Mouse (Mus musculus) forebrain, embryonic 14.5 days (tissue): ENCODE results near the gene Cfdp1. TPM values are rescaled to one million over a fixed set of nuclear protein-coding genes. Genes with fewer than 3 reads are reported as not detected.
A peak's percentile ranks its signal among the peaks of the same experiment; 100 is the strongest.

Experiments used
- ATAC-seq: fragments of 200-750 bp; cut with Nextera tagmentation; 2 replicates; pipeline ENCODE4 v1.8.0; 2017; ENCODE audit warnings: mild to moderate bottlenecking, moderate library complexity
- DNase-seq: peaks from one replicate; pipeline ENCODE4 v3.0.0-alpha.2; 2015; ENCODE audit warnings: low spot score
- H3K27ac ChIP-seq: fragments of 300-500 bp; sonication (generic); 2 replicates; pipeline ENCODE4 v1.5.1; 2014; ENCODE audit warnings: low read depth, mild to moderate bottlenecking, control low read depth, low read length, moderate library complexity
- H3K27me3 ChIP-seq: fragments of 300-500 bp; sonication (generic); replicated peaks from 2 replicates; pipeline ENCODE4 v1.6.1; 2014; ENCODE audit warnings: low read length, control low read depth, mixed read lengths; ENCODE audit not compliant: control insufficient read depth, insufficient read depth
- H3K36me3 ChIP-seq: fragments of 300-500 bp; sonication (generic); 2 replicates; pipeline ENCODE4 v1.6.1; 2014; ENCODE audit warnings: low read length, control low read depth; ENCODE audit not compliant: control insufficient read depth, insufficient read depth
- H3K4me1 ChIP-seq: fragments of 300-500 bp; sonication (generic); 2 replicates; pipeline ENCODE4 v1.6.1; 2014; ENCODE audit warnings: antibody characterized with exemption, low read length, control low read depth; ENCODE audit not compliant: control insufficient read depth, insufficient read depth
- H3K4me2 ChIP-seq: fragments of 300-500 bp; sonication (generic); 2 replicates; pipeline ENCODE4 v1.6.1; 2014; ENCODE audit warnings: mild to moderate bottlenecking, control low read depth, low read length
- H3K4me3 ChIP-seq: fragments of 300-500 bp; sonication (generic); 2 replicates; pipeline ENCODE4 v1.5.1; 2014; ENCODE audit warnings: low read depth, low read length, control low read depth
- H3K9ac ChIP-seq: fragments of 300-500 bp; sonication (generic); 2 replicates; pipeline ENCODE4 v1.6.1; 2014; ENCODE audit warnings: mild to moderate bottlenecking, low read length, control low read depth, moderate library complexity
- H3K9me3 ChIP-seq: fragments of 300-500 bp; sonication (generic); replicated peaks from 2 replicates; pipeline ENCODE4 v1.6.1; 2016; ENCODE audit warnings: low read length, control low read depth, mixed read lengths; ENCODE audit not compliant: control insufficient read depth
- WGBS: fragments of 180-500 bp; shearing (Covaris S2); extraction: QIAGEN DNeasy Blood & Tissue Kit; methylation state at CpG from one replicate; pipeline ENCODE4 v1.1.7; 2014; 5-methylcytosine and 5-hydroxymethylcytosine counted together
- polyA plus RNA-seq: library from polyadenylated mRNA; unstranded; fragments of >200 nt; fragmentation: Nextera tagmentation; extraction: Ambion mirVana; gene quantifications from 2 replicates; pipeline ENCODE4 v1.2.1, GENCODE M21; 2014

Gene Cfdp1
- polyA plus RNA-seq, 1 experiment from 2014 or later, result 173 TPM

DNA sequence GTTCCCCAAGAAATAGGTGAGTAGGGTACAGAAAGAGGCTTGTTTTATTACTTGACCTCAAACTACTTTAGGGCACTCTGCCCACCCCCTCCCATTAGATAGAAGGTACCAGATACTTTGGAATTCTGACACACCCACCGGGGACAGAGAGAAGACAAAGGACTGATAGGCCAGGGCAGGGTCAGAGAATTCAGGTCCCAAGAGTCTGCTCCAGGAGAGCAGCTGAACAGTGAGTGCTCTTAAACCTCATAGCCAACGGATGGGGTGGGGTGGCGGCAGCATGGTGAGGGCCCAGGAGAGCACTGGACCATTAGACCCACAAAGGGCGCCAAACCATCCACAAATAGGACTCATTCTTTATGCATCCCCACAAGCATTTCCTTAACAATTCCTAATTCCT is 88.5 kb downstream of the Cfdp1 start:
- no peak for DNase-seq
- WGBS, result 80% methylated on average over 4 of the region's 4 CpGs
- no peak for ATAC-seq

DNA sequence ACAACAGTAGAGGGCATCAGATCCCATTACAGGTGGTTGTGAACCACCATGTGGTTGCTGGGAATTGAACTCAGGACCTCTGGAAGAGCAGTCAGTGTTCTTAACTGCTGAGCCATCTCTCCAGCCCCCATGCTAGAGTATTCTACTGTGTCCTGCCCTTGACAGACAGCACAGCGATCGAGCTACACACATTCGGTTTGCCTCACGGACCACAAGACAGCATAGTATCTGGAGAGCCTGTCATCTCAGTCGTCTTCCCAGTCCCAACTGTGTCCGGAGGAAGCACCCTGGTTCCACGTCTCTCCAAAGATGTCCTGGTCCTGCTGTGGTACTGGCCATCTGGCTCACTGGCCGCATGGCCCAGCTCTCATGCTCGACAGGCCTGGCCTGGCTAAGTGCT is 89.0 kb downstream of the Cfdp1 start:
- H3K4me3 ChIP-seq, result no peak overlapping the region
- no peak overlapping the region for H3K27ac ChIP-seq
- H3K4me2 ChIP-seq, result no peak overlapping the region
- H3K9ac ChIP-seq, result no peak overlapping the region
- H3K36me3 ChIP-seq, result peaks cover 15% of the 10 kb centered on the region; the same call in 1 of the 2 replicates
- H3K4me1 ChIP-seq, result peaks cover 9% of the 10 kb centered on the region
- WGBS, result 97% methylated on average over 9 of the region's 9 CpGs
- DNase-seq (no peak), ATAC-seq (no peak)
- no peaks in the 10 kb centered on the region for H3K27me3 ChIP-seq
- no peaks in the 10 kb centered on the region for H3K9me3 ChIP-seq

More for the DNA sequence above, 88.5 kb downstream of the Cfdp1 start:
- H3K36me3 ChIP-seq, result peaks cover 15% of the 10 kb centered on the region; the same call in 1 of the 2 replicates
- no peak overlapping the region for H3K4me3 ChIP-seq
- H3K27me3 ChIP-seq, result no peaks in the 10 kb centered on the region
- H3K27ac ChIP-seq, result no peak overlapping the region
- no peak overlapping the region for H3K9ac ChIP-seq
- no peaks in the 10 kb centered on the region for H3K9me3 ChIP-seq
- H3K4me2 ChIP-seq, result no peak overlapping the region
- H3K4me1 ChIP-seq, result peaks cover 10% of the 10 kb centered on the region

DNA sequence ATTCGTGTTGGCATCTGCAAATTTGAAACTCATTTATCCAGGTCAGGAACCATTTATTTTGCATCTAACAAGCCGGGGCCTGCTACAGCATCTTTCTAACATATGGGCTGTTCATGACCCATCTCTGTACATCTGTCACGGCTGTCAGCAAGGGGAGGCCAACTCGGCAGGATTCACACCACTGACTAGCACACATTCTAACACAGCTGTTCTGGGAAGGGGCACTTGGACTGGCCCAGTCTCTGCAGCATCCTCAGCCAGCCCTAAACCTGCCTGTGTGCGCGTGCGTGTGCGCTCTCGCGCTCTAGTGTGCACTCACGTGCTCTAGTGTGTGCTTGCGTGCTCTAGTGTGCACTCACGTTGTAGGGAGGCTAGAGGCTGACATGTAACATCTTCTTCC is 93.4 kb downstream of the Cfdp1 start:
- peak; percentile 50 for ATAC-seq
- Histone ChIP-seq H3K4me1 (0 out of 2 replicates have a peak, but pooled peaks cover 2% of the 10 kb centered on the region), H3K4me3 (no peak overlapping the region), H3K27me3 (no peaks in the 10 kb centered on the region), H3K9ac (no peak overlapping the region), H3K27ac (no peak overlapping the region; the same call in 1 of the 2 replicates), H3K9me3 (no peaks in the 10 kb centered on the region), H3K36me3 (peaks cover 6% of the 10 kb centered on the region; the same call in 1 of the 2 replicates), H3K4me2 (no peak overlapping the region)
- DNase-seq, result peak; percentile 47
- 76% methylated on average over 13 of the region's 13 CpGs for WGBS

DNA sequence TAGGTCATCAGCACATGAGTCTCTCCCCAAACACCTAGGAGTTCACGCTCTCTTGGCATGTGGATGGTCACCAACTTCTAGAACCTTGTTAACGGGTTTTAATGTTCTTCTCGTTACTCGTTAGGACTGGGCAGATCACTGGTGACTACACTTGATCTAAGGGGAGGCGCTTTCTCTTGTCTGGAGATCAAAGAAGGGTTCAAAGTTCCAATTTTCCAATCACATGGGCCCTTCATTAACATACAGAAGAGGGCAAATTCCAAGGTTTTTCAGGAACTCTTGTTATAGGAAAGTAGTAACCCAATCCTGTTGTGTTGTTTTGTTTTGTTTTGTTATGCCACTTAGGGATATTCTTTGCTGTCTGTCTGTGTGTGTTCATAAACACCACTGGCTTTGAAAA is 95.3 kb downstream of the Cfdp1 start:
- DNase-seq, result no peak
- Histone ChIP-seq H3K4me2 (no peak overlapping the region), H3K27me3 (no peaks in the 10 kb centered on the region), H3K9me3 (no peaks in the 10 kb centered on the region), H3K4me3 (no peak overlapping the region), H3K27ac (no peak overlapping the region), H3K4me1 (0 out of 2 replicates have a peak, but pooled peaks cover 2% of the 10 kb centered on the region), H3K9ac (no peak overlapping the region), H3K36me3 (no peaks in the 10 kb centered on the region)
- 63% methylated on average over 5 of the region's 5 CpGs for WGBS
- no peak for ATAC-seq

DNA sequence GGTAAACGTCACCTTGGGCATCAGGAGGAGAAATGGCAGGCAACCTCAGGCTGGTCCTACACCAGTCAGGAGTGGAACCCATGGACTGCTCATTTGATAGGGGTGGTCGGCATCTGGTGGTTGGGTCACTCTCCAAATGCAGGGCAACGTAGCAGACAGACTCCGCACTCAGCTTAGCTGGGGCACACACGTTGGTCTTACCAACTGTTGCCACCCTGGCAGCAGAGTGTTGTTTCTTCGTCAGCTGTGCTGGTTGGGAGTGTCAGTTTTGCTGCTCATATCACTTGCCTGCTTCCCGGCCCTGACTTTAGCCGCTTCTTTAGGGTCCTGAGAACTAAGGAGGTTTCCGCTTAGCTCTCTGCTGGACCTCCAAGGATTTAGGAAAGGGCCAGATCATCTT is 96.5 kb downstream of the Cfdp1 start:
- H3K27me3 ChIP-seq, result no peaks in the 10 kb centered on the region
- H3K9ac ChIP-seq, result no peak overlapping the region
- H3K9me3 ChIP-seq, result no peaks in the 10 kb centered on the region
- H3K4me2 ChIP-seq, result no peak overlapping the region
- no peaks in the 10 kb centered on the region for H3K36me3 ChIP-seq
- H3K4me1 ChIP-seq, result 0 out of 2 replicates have a peak, but pooled peaks cover 2% of the 10 kb centered on the region
- 93% methylated on average over 9 of the region's 9 CpGs for WGBS
- no peak overlapping the region for H3K4me3 ChIP-seq
- no peak overlapping the region for H3K27ac ChIP-seq
- ATAC-seq, result no peak
- no peak for DNase-seq

DNA sequence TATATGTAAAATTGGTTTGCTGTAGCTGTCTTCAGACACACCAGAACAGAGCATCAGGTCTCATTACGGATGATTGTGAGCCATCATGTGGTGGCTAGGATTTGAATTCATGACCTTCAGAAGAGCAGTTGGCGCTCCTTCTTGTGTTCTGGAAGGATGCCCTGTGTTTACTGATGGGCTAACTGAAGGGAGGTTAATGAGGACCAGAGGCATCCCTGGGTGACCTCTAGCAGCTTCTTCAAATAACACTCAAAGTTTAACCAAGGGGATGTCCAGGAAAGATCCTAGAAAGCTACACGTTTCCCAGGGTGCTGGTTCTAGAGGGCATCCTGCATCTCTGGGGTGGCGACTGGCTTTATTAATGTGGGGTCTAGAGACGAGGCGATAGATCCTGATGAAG is 99.4 kb downstream of the Cfdp1 start:
- no peak for ATAC-seq
- no peak overlapping the region for H3K4me3 ChIP-seq
- no peak overlapping the region for H3K9ac ChIP-seq
- no peak for DNase-seq
- no peaks in the 10 kb centered on the region for H3K27me3 ChIP-seq
- H3K4me1 ChIP-seq, result no peaks in the 10 kb centered on the region
- WGBS, result 91% methylated on average over 6 of the region's 6 CpGs
- H3K9me3 ChIP-seq, result no peaks in the 10 kb centered on the region
- H3K4me2 ChIP-seq, result no peak overlapping the region
- H3K27ac ChIP-seq, result no peak overlapping the region
- H3K36me3 ChIP-seq, result no peaks in the 10 kb centered on the region

DNA sequence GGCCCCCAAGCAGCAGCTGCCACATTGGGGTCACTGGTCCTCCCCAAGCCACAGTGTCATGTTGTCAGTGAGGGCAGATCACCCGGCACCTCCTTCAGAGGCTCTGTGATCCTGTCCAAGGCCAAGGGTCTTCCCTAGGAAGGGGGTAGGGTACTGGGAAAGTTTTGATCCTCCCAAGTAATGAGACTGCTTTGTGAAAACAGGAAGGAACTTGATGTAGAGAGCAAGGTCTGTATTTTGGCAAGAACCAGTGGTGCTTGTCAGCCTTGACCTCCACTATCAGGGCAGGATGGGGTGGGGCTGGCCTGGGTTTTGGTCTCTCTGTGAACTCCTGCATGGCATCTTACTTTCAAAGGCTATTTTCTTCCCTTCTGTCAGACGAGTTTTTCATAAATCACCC is 100.0 kb downstream of the Cfdp1 start:
- H3K9ac ChIP-seq, result no peak overlapping the region
- H3K4me1 ChIP-seq, result no peaks in the 10 kb centered on the region
- H3K27me3 ChIP-seq, result no peaks in the 10 kb centered on the region
- DNase-seq (no peak), ATAC-seq (no peak)
- H3K4me3 ChIP-seq, result no peak overlapping the region
- no peak overlapping the region for H3K4me2 ChIP-seq
- H3K9me3 ChIP-seq, result no peaks in the 10 kb centered on the region
- H3K27ac ChIP-seq, result no peak overlapping the region
- 64% methylated on average over 2 of the region's 2 CpGs for WGBS
- H3K36me3 ChIP-seq, result no peaks in the 10 kb centered on the region

DNA sequence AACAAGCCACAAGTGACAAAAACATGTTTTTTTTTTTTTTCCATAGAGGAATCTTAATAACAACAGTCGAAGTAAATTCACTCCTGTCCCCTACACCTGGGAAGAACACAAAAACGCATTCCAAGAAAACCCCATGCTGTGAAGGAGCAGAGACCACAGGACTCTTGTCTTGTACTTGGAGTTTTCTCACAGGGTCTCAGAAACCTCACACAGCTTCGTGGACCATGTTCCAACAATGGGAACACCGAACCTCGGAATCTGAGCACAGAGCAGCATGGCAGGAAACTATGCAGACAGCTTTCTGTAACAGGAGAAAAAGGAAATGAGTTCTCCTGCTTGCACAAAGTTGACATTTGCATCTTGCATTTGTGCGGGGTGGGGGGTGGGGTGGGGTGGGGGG is 105.3 kb downstream of the Cfdp1 start:
- WGBS, result 63% methylated on average over 6 of the region's 6 CpGs
- no peak for ATAC-seq

DNA sequence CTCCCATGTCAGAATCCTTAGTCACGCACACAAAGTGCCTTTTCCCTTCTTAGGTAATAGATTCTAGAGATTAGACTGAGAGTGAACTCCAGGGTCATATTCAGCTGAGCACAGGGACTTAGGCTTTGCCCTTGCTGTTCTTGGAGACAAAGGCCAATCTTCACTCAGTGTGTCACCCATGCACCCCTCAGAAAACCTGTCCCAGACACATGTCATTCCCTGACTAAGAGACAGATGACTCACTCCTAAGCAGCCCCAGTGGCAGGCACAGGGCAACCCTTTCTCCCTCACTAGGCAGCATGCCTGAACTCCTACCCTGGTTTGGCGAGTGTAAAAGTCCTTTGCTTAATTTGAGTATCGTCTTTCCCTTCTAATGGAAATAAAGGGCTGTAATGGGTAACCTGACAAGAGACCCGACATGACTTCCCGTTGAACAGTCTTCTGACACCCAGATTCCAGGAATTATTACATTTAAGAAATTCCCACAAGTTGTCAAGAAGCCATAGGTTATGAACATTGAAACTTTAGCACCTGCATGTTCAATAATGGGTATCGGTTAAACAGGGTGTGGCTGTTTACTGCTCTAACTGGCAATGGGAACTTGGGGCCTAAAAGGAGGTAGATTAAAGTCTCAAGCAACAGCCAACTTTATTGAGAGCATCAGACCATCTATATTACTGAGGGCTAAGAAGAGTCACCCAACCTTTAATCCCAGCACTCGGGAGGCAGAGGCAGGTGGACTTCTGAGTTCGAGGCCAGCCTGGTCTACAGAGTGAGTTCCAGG is 106.0 kb downstream of the Cfdp1 start:
- no peak for ATAC-seq
- DNase-seq, result no peak
- Histone ChIP-seq H3K4me2 (no peak overlapping the region), H3K4me3 (no peak overlapping the region), H3K9ac (no peak overlapping the region), H3K27me3 (no peaks in the 10 kb centered on the region), H3K27ac (no peak overlapping the region), H3K4me1 (peaks cover 19% of the 10 kb centered on the region), H3K9me3 (no peaks in the 10 kb centered on the region), H3K36me3 (no peaks in the 10 kb centered on the region)
- 82% methylated on average over 8 of the region's 8 CpGs for WGBS

More for the DNA sequence above, 105.3 kb downstream of the Cfdp1 start:
- no peak for DNase-seq
- no peaks in the 10 kb centered on the region for H3K36me3 ChIP-seq
- H3K9ac ChIP-seq, result no peak overlapping the region
- H3K4me1 ChIP-seq, result peaks cover 19% of the 10 kb centered on the region
- no peak overlapping the region for H3K27ac ChIP-seq
- H3K4me3 ChIP-seq, result no peak overlapping the region
- no peak overlapping the region for H3K4me2 ChIP-seq
- no peaks in the 10 kb centered on the region for H3K9me3 ChIP-seq
- no peaks in the 10 kb centered on the region for H3K27me3 ChIP-seq
